Mouse (Mus musculus) myocyte (in vitro differentiated cells): ENCODE results near the gene Msh5. TPM values are rescaled to one million over a fixed set of nuclear protein-coding genes. Genes with fewer than 3 reads are reported as not detected.

Experiments
- H3K27me3 ChIP-seq: one replicate; pipeline ENCODE4 v1.6.1; 2011; ENCODE audit not compliant: control insufficient read depth, insufficient read depth, insufficient read length
- H3K36me3 ChIP-seq: one replicate; pipeline ENCODE4 v1.6.1; 2011; ENCODE audit not compliant: control insufficient read depth, insufficient read depth
- H3K4me2 ChIP-seq: one replicate; pipeline ENCODE4 v1.6.1; 2011; ENCODE audit warnings: low read depth, control low read depth
- H3K4me3 ChIP-seq: one replicate; pipeline ENCODE4 v1.5.1; 2011; ENCODE audit warnings: mild to moderate bottlenecking, control low read depth, moderate library complexity
- H3K79me2 ChIP-seq: one replicate; pipeline ENCODE4 v1.6.1; 2011; ENCODE audit not compliant: control insufficient read depth, insufficient read depth
- H3ac ChIP-seq: one replicate; pipeline ENCODE4 v1.6.1; 2011; ENCODE audit not compliant: control insufficient read depth, insufficient read length
- CEBPB ChIP-seq: IDR thresholded peaks from 2 replicates; pipeline ENCODE4 v1.6.1; 2011; ENCODE audit warnings: mild to moderate bottlenecking, moderate library complexity; ENCODE audit not compliant: poor library complexity, insufficient read depth, severe bottlenecking
- E2F4 ChIP-seq: IDR thresholded peaks from one replicate; pipeline ENCODE4 v1.6.1; 2011; ENCODE audit warnings: mild to moderate bottlenecking, control low read depth, moderate library complexity; ENCODE audit not compliant: insufficient read depth
- MAX ChIP-seq: IDR thresholded peaks from one replicate; pipeline ENCODE4 v1.6.1; 2011; ENCODE audit warnings: low read depth, mild to moderate bottlenecking, control low read depth
- MYOD1 ChIP-seq, 3 experiments: IDR thresholded peaks; one replicate each; pipeline ENCODE4 v1.6.1; 2011; ENCODE audit warnings: control low read depth in 2 of 3, low read depth in 2 of 3, mild to moderate bottlenecking in 2 of 3, moderate library complexity in 1 of 3; ENCODE audit not compliant: insufficient read length in 2 of 3, control insufficient read depth in 1 of 3
- MYOG ChIP-seq, 3 experiments: IDR thresholded peaks; one replicate each; pipeline ENCODE4 v1.6.1; 2011; ENCODE audit warnings: control low read depth in 2 of 3, low read depth in 2 of 3, mild to moderate bottlenecking in 2 of 3; ENCODE audit not compliant: insufficient read length in 2 of 3, control insufficient read depth in 1 of 3, insufficient read depth in 1 of 3
- POLR2A ChIP-seq: IDR thresholded peaks from one replicate; pipeline ENCODE4 v1.6.1; 2011; ENCODE audit warnings: low read depth, mild to moderate bottlenecking, control low read depth, moderate library complexity; ENCODE audit not compliant: insufficient read length
- POLR2AphosphoS2 ChIP-seq: IDR thresholded peaks from one replicate; pipeline ENCODE4 v1.6.1; 2011; ENCODE audit warnings: low read depth, control low read depth; ENCODE audit not compliant: insufficient read length
- REST ChIP-seq: IDR thresholded peaks from one replicate; pipeline ENCODE4 v1.6.1; 2011; ENCODE audit warnings: mild to moderate bottlenecking, control low read depth, moderate library complexity; ENCODE audit not compliant: insufficient read depth, insufficient read length
- SRF ChIP-seq: IDR thresholded peaks from one replicate; pipeline ENCODE4 v1.6.1; 2011; ENCODE audit warnings: low read depth; ENCODE audit not compliant: control insufficient read depth, insufficient read length
- TCF12 ChIP-seq: IDR thresholded peaks from one replicate; pipeline ENCODE4 v1.6.1; 2011; ENCODE audit warnings: mild to moderate bottlenecking, control low read depth; ENCODE audit not compliant: poor library complexity, insufficient read depth, severe bottlenecking
- TCF3 ChIP-seq: IDR thresholded peaks from one replicate; pipeline ENCODE4 v1.6.1; 2011; ENCODE audit warnings: low read depth, control low read depth; ENCODE audit not compliant: insufficient read length
- USF1 ChIP-seq: IDR thresholded peaks from one replicate; pipeline ENCODE4 v1.6.1; 2011; ENCODE audit warnings: low read depth, mild to moderate bottlenecking, control low read depth, moderate library complexity
- polyA plus RNA-seq: library from polyadenylated mRNA; unstranded; fragments of >200 nt; fragmentation: generic; extraction: Trizol; gene quantifications from one replicate; pipeline ENCODE4 v1.2.1, GENCODE M21; 2012; ENCODE audit warnings: missing spikeins

Msh5 gene
- polyA plus RNA-seq, 1 experiment, result 2.1 TPM

- Histone ChIP-seq H3K27me3 (no peaks in the 10 kb centered on the region), H3K79me2 (no peaks in the 10 kb centered on the region), H3K36me3 (no peaks in the 10 kb centered on the region), H3K4me3 (no peak overlapping the region), H3K4me2 (no peak overlapping the region), H3ac (no peak overlapping the region)
- no peak for TF ChIP-seq TCF3
- no peak for TF ChIP-seq MYOG (IDR thresholded peaks at IDR 0.05; ENCODE audit: control insufficient read depth in 1 of 3, insufficient read depth in 1 of 3, insufficient read length in 2 of 3, low read depth in 2 of 3)
- TF ChIP-seq POLR2AphosphoS2, result no peak
- no peak for TF ChIP-seq SRF
- no peak for TF ChIP-seq POLR2A
- TF ChIP-seq TCF12, result no peak
- no peak for TF ChIP-seq CEBPB
- TF ChIP-seq REST, result no peak
- TF ChIP-seq MAX, result no peak
- no peak for TF ChIP-seq E2F4
- TF ChIP-seq USF1, result no peak
- no peak for TF ChIP-seq MYOD1 (IDR thresholded peaks at IDR 0.05; ENCODE audit: control insufficient read depth in 1 of 3, insufficient read length in 2 of 3, low read depth in 2 of 3)
Observed at GRCm38 (mm10) chr17:35070556-35071229, 24.1 kb upstream of the Msh5 start.

GRCm38 (mm10) chr17:35068213-35068914, 21.8 kb upstream of the Msh5 start:
- Histone ChIP-seq H3K79me2 (no peaks in the 10 kb centered on the region), H3K27me3 (no peaks in the 10 kb centered on the region), H3K36me3 (no peaks in the 10 kb centered on the region), H3K4me2 (no peak overlapping the region), H3ac (no peak overlapping the region), H3K4me3 (no peak overlapping the region)
- TF ChIP-seq MAX, result no peak
- TF ChIP-seq TCF12, result no peak
- TF ChIP-seq POLR2AphosphoS2, result no peak
- no peak for TF ChIP-seq E2F4
- no peak for TF ChIP-seq MYOD1 (IDR thresholded peaks at IDR 0.05; ENCODE audit: control insufficient read depth in 1 of 3, insufficient read length in 2 of 3, low read depth in 2 of 3)
- no peak for TF ChIP-seq POLR2A
- TF ChIP-seq SRF, result no peak

GRCm38 (mm10) chr17:35066084-35066483, 19.5 kb upstream of the Msh5 start, which contains the start of gene Mpig6b:
Mpig6b (minus strand) TSS chr17:35066184.
- Histone ChIP-seq H3K79me2 (no peaks in the 10 kb centered on the region), H3K4me2 (no peak within 1 kb of the TSS), H3K27me3 (no peaks in the 10 kb centered on the region), H3K36me3 (no peaks in the 10 kb centered on the region), H3ac (no peak within 1 kb of the TSS), H3K4me3 (no peak within 1 kb of the TSS)
- no peak for TF ChIP-seq TCF12
- no peak for TF ChIP-seq MAX
- no peak for TF ChIP-seq USF1
- TF ChIP-seq POLR2A, result no peak
- no peak for TF ChIP-seq E2F4
- TF ChIP-seq MYOD1 (IDR thresholded peaks at IDR 0.05; ENCODE audit: control insufficient read depth in 1 of 3, insufficient read length in 2 of 3, low read depth in 2 of 3), result no peak
- no peak for TF ChIP-seq CEBPB
- TF ChIP-seq SRF, result no peak
- no peak for TF ChIP-seq REST
- no peak for TF ChIP-seq POLR2AphosphoS2

GRCm38 (mm10) chr17:35064951-35065947, 18.7 kb upstream of the Msh5 start, which contains the start of gene Ly6g6c:
Ly6g6c (plus strand) TSS chr17:35065388.
- H3K27me3 ChIP-seq, result no peaks in the 10 kb centered on the region
- H3ac ChIP-seq, result no peak within 1 kb of the TSS
- peaks cover 2% of the 10 kb centered on the region for H3K79me2 ChIP-seq
- TF ChIP-seq POLR2AphosphoS2 (no peak), POLR2A (no peak), TCF3 (no peak), MYOG (IDR thresholded peaks at IDR 0.05; ENCODE audit: control insufficient read depth in 1 of 3, insufficient read depth in 1 of 3, insufficient read length in 2 of 3, low read depth in 2 of 3) (no peak), MYOD1 (IDR thresholded peaks at IDR 0.05; ENCODE audit: control insufficient read depth in 1 of 3, insufficient read length in 2 of 3, low read depth in 2 of 3) (no peak), REST (no peak), USF1 (no peak), SRF (no peak), TCF12 (no peak), E2F4 (no peak), CEBPB (no peak), MAX (no peak)
- H3K4me2 ChIP-seq, result no peak within 1 kb of the TSS
- no peaks in the 10 kb centered on the region for H3K36me3 ChIP-seq
- H3K4me3 ChIP-seq, result no peak within 1 kb of the TSS
